Mouse (Mus musculus) limb, embryonic 11.5 days (tissue): Measurements from ENCODE around the gene Mef2c. TPM values are rescaled to one million over a fixed set of nuclear protein-coding genes. Genes with fewer than 3 reads are reported as not detected.

Source experiments
- ATAC-seq: fragments of 200-750 bp; cut with Nextera tagmentation; 2 replicates; pipeline ENCODE4 v1.8.0; 2017; ENCODE audit warnings: low read depth; ENCODE audit not compliant: insufficient number of reproducible peaks, low FRiP score, low TSS enrichment
- DNase-seq: peaks from one replicate; pipeline ENCODE4 v3.0.0-alpha.2; 2015; ENCODE audit warnings: low spot score
- H3K27ac ChIP-seq: fragments of 300-500 bp; sonication (generic); replicated peaks from 2 replicates; pipeline ENCODE4 v1.5.1; 2014; ENCODE audit warnings: low read depth, mild to moderate bottlenecking, low read length
- H3K27me3 ChIP-seq: fragments of 300-500 bp; sonication (generic); 2 replicates; pipeline ENCODE4 v1.6.1; 2014; ENCODE audit warnings: mild to moderate bottlenecking, low read length, mixed read lengths; ENCODE audit not compliant: control insufficient read depth, insufficient read depth
- H3K36me3 ChIP-seq: fragments of 300-500 bp; sonication (generic); 2 replicates; pipeline ENCODE4 v1.6.1; 2014; ENCODE audit warnings: mild to moderate bottlenecking, low read length, moderate library complexity, mixed read lengths; ENCODE audit not compliant: control insufficient read depth, insufficient read depth
- H3K4me1 ChIP-seq: fragments of 300-500 bp; sonication (generic); 2 replicates; pipeline ENCODE4 v1.6.1; 2014; ENCODE audit warnings: low read length, mixed read lengths; ENCODE audit not compliant: control insufficient read depth, insufficient read depth
- H3K4me2 ChIP-seq: fragments of 300-500 bp; sonication (generic); 2 replicates; pipeline ENCODE4 v1.6.1; 2014; ENCODE audit warnings: low read depth, mild to moderate bottlenecking, moderate library complexity; ENCODE audit not compliant: severe bottlenecking
- H3K4me3 ChIP-seq: fragments of 300-500 bp; sonication (generic); 2 replicates; pipeline ENCODE4 v1.5.1; 2014; ENCODE audit warnings: low read depth, low read length
- H3K9ac ChIP-seq: fragments of 300-500 bp; sonication (generic); 2 replicates; pipeline ENCODE4 v1.6.1; 2014; ENCODE audit warnings: mild to moderate bottlenecking, low read length
- H3K9me3 ChIP-seq: fragments of 300-500 bp; sonication (generic); 2 replicates; pipeline ENCODE4 v1.6.1; 2016; ENCODE audit warnings: low read length; ENCODE audit not compliant: control insufficient read depth
- WGBS: fragments of 180-500 bp; shearing (Covaris S2); extraction: QIAGEN DNeasy Blood & Tissue Kit; methylation state at CpG from one replicate; pipeline ENCODE4 v1.1.7; 2014; 5-methylcytosine and 5-hydroxymethylcytosine counted together
- polyA plus RNA-seq: library from polyadenylated mRNA; unstranded; fragments of >200 nt; fragmentation: Nextera tagmentation; extraction: Ambion mirVana; gene quantifications from 2 replicates; pipeline ENCODE4 v1.2.1, GENCODE M21; 2014

Mef2c gene
- polyA plus RNA-seq, 1 experiment from 2014 or later, result 27.8 TPM

DNA sequence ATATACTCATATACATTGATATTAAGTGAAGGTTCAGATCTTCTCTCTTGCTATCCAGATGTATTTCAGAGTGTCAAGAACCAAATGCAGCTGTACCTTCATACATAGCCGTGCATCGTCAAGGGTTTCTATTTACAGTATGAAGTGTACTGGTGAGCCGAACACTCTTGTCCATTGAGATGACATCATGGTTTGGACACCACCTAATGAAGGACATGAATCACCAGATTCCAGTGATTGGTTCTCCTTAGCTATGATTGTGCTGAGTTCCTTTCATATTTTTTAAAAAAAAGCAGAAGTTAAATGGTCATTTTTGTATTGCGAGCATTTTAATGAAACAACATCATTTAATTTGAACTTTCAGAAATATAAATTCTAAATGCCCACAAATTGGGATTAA, 97.9 kb downstream of the Mef2c start:
- Histone ChIP-seq H3K9me3 (no peaks in the 10 kb centered on the region), H3K4me1 (0 out of 2 replicates have a peak, but pooled peaks cover 3% of the 10 kb centered on the region), H3K4me2 (no peak overlapping the region), H3K9ac (no peak overlapping the region), H3K4me3 (no peak overlapping the region), H3K27ac (no peak overlapping the region), H3K27me3 (no peaks in the 10 kb centered on the region), H3K36me3 (no peaks in the 10 kb centered on the region)
- 94% methylated on average over 4 of the region's 4 CpGs for WGBS
- ATAC-seq, result no peak
- no peak for DNase-seq

DNA sequence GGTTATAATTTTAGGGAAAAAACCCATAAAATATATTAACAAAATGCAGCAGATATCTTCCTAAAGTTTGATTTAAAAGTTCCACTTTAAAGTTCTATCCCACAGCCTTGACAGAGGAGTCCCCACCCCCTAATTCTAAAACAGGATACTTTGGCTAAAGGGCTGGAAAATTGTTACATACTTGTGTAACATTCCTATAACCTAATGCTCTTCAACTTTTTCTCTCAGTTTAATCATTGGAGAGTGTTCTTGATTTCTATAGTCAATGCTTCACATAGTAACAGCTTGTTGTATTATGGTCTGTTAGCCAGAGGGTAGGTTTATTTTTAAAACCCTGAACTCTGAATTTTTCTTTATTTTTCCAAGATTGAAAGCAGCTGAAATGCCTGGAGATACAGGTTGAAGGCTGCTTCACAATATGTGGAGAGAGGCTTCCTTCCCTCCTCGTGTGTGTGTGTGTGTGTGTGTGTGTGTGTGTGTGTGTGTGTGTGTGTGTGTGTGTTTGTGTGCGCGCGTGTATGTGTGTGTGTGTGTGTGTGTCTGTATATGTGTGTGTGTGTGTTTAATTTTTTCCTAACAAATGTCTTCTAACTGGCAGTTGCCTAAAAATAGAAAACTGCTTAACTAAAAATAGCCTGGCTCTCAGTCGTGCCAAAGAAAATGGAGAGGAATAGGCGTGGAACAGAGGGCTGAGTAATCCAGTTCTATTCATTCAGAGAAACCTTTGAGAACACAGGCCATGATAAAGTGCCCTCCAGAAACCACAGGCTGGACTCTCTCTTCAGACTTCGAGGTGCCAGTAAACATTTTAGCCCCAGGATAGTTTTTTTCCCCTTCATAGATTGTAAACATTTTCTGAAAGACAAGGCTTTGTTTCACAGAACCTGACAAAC, 99.8 kb downstream of the Mef2c start:
- Histone ChIP-seq H3K9me3 (no peaks in the 10 kb centered on the region), H3K27me3 (no peaks in the 10 kb centered on the region), H3K27ac (no peak overlapping the region), H3K4me3 (no peak overlapping the region), H3K36me3 (no peaks in the 10 kb centered on the region), H3K9ac (no peak overlapping the region), H3K4me2 (no peak overlapping the region), H3K4me1 (0 out of 2 replicates have a peak, but pooled peaks cover 3% of the 10 kb centered on the region)
- ATAC-seq, result no peak
- 54% methylated on average over 7 of the region's 7 CpGs for WGBS
- DNase-seq, result no peak

DNA sequence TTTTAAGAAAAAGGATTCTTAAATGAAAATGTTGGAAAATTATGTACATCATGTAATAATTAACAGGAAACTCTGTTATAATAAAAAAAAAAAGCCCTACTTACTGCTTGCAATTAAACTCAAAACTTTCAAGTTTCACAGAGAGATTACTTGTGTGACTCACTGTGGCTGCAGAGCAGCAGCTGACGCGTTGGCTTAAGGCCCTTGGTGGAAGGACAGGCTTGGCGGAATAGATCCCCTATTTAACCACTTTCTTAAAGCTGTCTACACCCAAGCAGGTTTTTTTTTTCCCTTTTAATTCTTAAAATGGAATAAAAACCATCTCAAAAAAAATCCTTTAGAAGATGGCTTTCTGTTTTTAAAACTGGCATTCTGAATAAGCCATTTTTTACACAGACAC, 100.5 kb downstream of the Mef2c start:
- Histone ChIP-seq H3K4me2 (no peak overlapping the region), H3K27me3 (no peaks in the 10 kb centered on the region), H3K4me1 (0 out of 2 replicates have a peak, but pooled peaks cover 3% of the 10 kb centered on the region), H3K9ac (no peak overlapping the region), H3K4me3 (no peak overlapping the region), H3K9me3 (no peaks in the 10 kb centered on the region), H3K36me3 (no peaks in the 10 kb centered on the region), H3K27ac (no peak overlapping the region)
- DNase-seq (no peak), ATAC-seq (no peak)
- 30% methylated on average over 3 of the region's 3 CpGs for WGBS

DNA sequence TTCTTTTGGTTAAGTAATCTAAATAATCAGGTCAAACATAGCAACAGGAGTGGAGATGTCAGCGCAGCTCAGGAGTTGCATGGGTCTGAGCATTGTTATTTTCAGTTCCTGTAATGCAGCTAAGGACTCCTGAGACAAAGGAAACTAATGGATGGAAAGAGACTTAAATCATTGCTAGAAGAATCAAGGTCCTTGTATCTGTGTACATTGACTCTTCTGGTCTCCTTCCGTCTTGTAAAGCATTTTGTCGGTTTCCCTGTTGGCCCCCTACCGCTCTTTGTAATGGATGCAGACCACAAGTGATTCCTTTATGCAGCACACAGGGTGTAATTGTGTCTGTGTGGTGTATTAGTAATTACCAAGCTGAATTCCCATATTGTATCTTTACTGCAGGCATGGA, 101.0 kb downstream of the Mef2c start:
- no peak overlapping the region for H3K27ac ChIP-seq
- 57% methylated on average over 4 of the region's 4 CpGs for WGBS
- ATAC-seq (no peak), DNase-seq (no peak)
- no peaks in the 10 kb centered on the region for H3K36me3 ChIP-seq
- no peak overlapping the region for H3K4me2 ChIP-seq
- 0 out of 2 replicates have a peak, but pooled peaks cover 3% of the 10 kb centered on the region for H3K4me1 ChIP-seq
- H3K27me3 ChIP-seq, result no peaks in the 10 kb centered on the region
- no peaks in the 10 kb centered on the region for H3K9me3 ChIP-seq
- no peak overlapping the region for H3K9ac ChIP-seq
- no peak overlapping the region for H3K4me3 ChIP-seq

DNA sequence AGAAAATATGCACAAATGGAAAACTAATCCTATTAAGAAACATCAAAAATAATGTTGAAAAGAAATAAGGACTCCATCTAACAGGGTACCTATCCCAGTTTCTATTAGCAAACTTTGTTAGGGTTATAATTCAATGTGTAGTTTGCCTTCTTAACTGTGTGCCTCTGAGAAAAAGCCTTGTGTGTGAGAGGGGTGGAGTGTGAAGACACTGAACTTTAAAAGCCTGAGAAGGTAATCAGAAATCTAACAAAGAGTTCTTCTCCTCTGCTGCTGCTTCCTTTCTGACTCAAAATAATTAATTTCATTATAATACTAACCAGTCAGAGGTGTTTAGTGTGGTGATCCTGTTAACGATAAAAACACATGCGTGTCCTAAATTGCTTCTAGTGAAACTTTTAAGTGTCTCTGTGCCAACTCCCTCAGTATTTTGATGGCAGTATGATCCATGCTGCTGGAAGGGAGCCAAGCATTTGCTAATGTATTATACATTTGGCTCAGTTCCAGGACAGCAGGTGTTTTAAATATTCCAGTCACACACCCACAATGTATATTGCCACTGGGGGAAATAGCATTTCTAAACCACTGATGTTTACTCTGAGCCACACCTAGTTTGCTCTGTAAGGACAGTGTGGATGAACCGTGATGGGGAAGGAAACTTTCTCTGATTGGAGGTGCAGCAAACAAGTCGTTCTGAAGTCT, 104.2 kb downstream of the Mef2c start:
- 56% methylated on average over 4 of the region's 4 CpGs for WGBS
- no peak overlapping the region for H3K27ac ChIP-seq
- DNase-seq, result no peak

DNA sequence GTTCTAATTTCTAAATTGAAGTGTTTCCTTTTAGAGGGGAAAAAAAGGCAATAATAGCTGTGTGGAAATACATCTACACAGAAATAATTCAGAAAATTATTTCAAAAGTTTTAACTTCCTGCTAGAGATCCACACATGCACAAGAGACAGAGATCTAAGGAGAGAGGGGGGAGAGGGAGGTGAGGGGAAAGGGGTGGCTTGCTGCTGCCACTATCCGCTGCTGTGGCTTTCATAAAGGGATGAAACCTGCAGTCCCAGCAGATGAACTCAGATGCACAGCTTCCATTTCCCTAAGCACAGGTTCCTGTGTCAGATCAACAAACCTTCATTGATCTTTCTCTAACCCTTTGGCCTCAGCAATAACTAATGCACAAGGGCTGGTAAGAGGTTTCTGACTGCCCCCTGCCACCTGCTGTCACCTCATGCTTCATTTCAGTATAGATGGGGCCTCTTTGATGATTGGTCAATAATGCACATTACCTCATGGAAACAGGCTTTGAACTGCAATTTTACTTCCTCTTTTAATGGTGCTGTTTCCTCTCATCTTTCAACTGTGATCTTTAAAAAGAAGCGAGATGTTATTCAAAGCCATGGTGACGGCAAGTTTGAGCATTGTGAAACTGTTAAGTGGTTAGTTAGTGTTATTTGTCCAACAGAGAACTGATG, 105.2 kb downstream of the Mef2c start:
- no peak for DNase-seq
- Histone ChIP-seq H3K9ac (no peak overlapping the region), H3K27me3 (no peaks in the 10 kb centered on the region), H3K4me1 (0 out of 2 replicates have a peak, but pooled peaks cover 3% of the 10 kb centered on the region), H3K27ac (no peak overlapping the region), H3K4me3 (no peak overlapping the region), H3K9me3 (no peaks in the 10 kb centered on the region), H3K36me3 (no peaks in the 10 kb centered on the region), H3K4me2 (no peak overlapping the region)
- 40% methylated on average over 3 of the region's 3 CpGs for WGBS
- ATAC-seq, result no peak

More for the DNA sequence above, 104.2 kb downstream of the Mef2c start:
- Histone ChIP-seq H3K27me3 (no peaks in the 10 kb centered on the region), H3K4me1 (0 out of 2 replicates have a peak, but pooled peaks cover 3% of the 10 kb centered on the region), H3K4me3 (no peak overlapping the region), H3K4me2 (no peak overlapping the region), H3K9ac (no peak overlapping the region), H3K36me3 (no peaks in the 10 kb centered on the region), H3K9me3 (no peaks in the 10 kb centered on the region)
- ATAC-seq, result no peak

DNA sequence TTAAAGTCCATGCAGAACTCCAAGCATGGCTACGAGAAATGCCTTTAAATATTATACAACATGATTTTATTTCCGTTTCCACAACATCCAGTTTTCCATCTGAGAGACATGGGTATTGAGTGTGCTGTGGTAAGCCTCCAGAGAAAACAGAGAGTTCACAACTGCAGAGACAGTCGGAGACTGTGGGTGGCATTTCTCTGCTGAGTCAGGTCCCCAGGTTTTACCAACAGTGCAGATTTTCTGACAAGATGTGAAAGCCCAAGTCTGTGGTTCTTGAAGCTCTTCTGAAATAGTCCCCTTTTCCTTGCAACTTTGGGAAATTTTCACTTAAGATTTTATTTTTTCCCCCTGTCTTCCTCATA, 105.7 kb downstream of the Mef2c start:
- no peak overlapping the region for H3K27ac ChIP-seq
- no peaks in the 10 kb centered on the region for H3K9me3 ChIP-seq
- no peak for ATAC-seq
- no peaks in the 10 kb centered on the region for H3K27me3 ChIP-seq
- H3K9ac ChIP-seq, result no peak overlapping the region
- H3K36me3 ChIP-seq, result no peaks in the 10 kb centered on the region
- no peak overlapping the region for H3K4me2 ChIP-seq
- DNase-seq, result no peak
- WGBS, result 68% methylated on average over 3 of the region's 3 CpGs
- no peak overlapping the region for H3K4me3 ChIP-seq
- H3K4me1 ChIP-seq, result 0 out of 2 replicates have a peak, but pooled peaks cover 3% of the 10 kb centered on the region

DNA sequence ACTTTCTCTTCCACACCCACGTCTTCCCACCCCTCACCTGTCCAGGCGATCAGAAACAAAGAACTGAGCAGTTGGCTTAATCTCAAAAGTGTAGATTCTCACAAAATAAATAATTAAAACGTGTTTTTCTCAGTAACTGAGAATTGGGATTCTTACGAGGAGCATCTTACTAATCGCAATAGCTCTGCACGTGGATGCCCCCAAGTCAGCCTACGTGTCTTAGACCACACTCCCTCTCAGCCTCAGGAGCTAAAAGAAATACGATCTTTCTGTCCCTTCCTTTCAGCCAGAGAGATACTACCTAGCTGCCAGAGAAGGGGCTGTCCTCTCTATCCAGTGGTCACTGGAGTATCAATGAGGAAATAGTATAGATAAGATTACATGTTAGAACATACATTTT, 106.3 kb downstream of the Mef2c start:
- WGBS, result 87% methylated on average over 8 of the region's 8 CpGs

More for the DNA sequence above, 106.3 kb downstream of the Mef2c start:
- Histone ChIP-seq H3K27ac (no peak overlapping the region), H3K36me3 (no peaks in the 10 kb centered on the region), H3K9me3 (no peaks in the 10 kb centered on the region), H3K4me1 (no peaks in the 10 kb centered on the region), H3K4me3 (no peak overlapping the region), H3K9ac (no peak overlapping the region), H3K4me2 (no peak overlapping the region), H3K27me3 (no peaks in the 10 kb centered on the region)
- no peak for ATAC-seq
- no peak for DNase-seq
